Mouse (Mus musculus) testis, adult 2 months (tissue): ENCODE data around the gene Rpl18a.

Experiments used
- CTCF ChIP-seq: fragments of 200-500 bp; IDR thresholded peaks from 2 replicates; pipeline ENCODE4 v1.5.1; 2012; ENCODE audit warnings: low read depth, mild to moderate bottlenecking, inconsistent platforms, low read length, moderate library complexity; ENCODE audit not compliant: control insufficient read depth, insufficient read depth, insufficient replicate concordance
- POLR2A ChIP-seq: fragments of 200-500 bp; IDR thresholded peaks from 2 replicates; pipeline ENCODE4 v1.6.1; 2012; ENCODE audit warnings: low read depth, mild to moderate bottlenecking, inconsistent platforms, low read length, moderate library complexity; ENCODE audit not compliant: control insufficient read depth

- TF ChIP-seq POLR2A (no peak), CTCF (no peak)
These were observed 12.5 kb downstream of the Rpl18a start for GRCm38 (mm10) chr8:70884683-70885082.
